Mouse (Mus musculus): ENCODE measurements around the gene Sec16b. TPM values are rescaled to one million over a fixed set of nuclear protein-coding genes. Genes with fewer than 3 reads are reported as not detected.
A peak's percentile ranks its signal among the peaks of the same experiment; 100 is the strongest.

The Sec16b gene
- polyA plus RNA-seq, 1 experiment from 2014 or later: 0.34 TPM

DNA sequence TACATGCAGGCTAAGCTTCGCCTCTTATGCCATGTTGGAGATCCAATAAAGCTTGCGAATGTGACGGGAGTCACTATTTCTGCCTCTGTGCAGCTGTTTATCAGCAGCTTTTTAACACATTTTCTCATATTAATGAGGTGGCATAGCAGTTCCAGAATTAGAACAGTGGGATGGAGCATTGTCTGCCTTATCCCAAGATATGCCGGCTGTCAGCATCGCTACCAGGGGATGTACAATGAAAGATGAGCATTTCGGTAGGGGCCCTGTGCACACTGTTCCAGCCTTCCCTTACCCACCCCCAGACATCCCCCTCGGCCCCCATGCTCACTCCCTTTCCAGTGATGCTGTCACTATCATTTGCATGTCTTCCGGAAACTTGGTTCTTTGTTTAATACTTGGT lies 71.8 kb downstream of the Sec16b start:
- Histone ChIP-seq H3K4me2 (no peak overlapping the region), H3K36me3 (replicated peaks) (no peaks in the 10 kb centered on the region), H3K27ac (no peak overlapping the region), H3K4me1 (no peaks in the 10 kb centered on the region), H3K9me3 (no peaks in the 10 kb centered on the region), H3K9ac (no peak overlapping the region), H3K4me3 (no peak overlapping the region), H3K27me3 (replicated peaks) (no peaks in the 10 kb centered on the region)
- no peak for ATAC-seq (replicated peaks)
- WGBS: 87% methylated on average over 8 of the region's 8 CpGs

DNA sequence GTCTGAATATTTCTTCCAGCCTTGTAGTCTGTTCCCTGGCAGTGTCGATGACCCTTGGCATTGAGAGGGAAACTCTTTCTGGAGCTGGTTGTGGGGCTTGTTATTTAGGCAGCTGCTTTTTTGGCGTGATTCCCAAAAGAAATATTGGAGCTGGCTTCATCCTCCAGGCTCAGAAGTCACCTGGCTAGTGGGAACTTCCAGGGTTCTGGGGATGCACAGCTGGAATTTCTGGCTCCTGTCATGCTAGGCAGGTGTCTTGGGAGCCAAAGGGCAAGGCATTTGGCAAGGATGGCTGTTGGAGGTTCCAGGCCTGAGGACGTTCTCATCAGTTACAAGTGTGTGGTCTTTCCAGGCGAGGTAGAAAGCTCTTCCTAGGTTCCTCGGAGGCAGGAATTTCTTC lies 80.0 kb downstream of the Sec16b start:
- H3K4me1 ChIP-seq: peaks cover under 1% of the 10 kb centered on the region
- H3K4me2 ChIP-seq: no peak overlapping the region
- no peak overlapping the region for H3K27ac ChIP-seq
- no peaks in the 10 kb centered on the region for H3K36me3 ChIP-seq (replicated peaks)
- H3K4me3 ChIP-seq: no peak overlapping the region
- 81% methylated on average over 5 of the region's 5 CpGs for WGBS
- no peaks in the 10 kb centered on the region for H3K27me3 ChIP-seq (replicated peaks)
- no peak for ATAC-seq (replicated peaks)
- no peaks in the 10 kb centered on the region for H3K9me3 ChIP-seq
- no peak overlapping the region for H3K9ac ChIP-seq

GRCm38 (mm10) chr1:157592039-157592438 lies 85.5 kb downstream of the Sec16b start:
- no peak overlapping the region for H3K4me3 ChIP-seq
- peaks cover 17% of the 10 kb centered on the region for H3K4me1 ChIP-seq
- H3K9ac ChIP-seq: no peak overlapping the region
- H3K4me2 ChIP-seq: no peak overlapping the region
- ATAC-seq (replicated peaks): peak; percentile 73; the same call in 1 of the 2 replicates
- no peak overlapping the region; the same call in 1 of the 2 replicates for H3K27ac ChIP-seq
- H3K9me3 ChIP-seq: no peaks in the 10 kb centered on the region
- 28% methylated on average over 2 of the region's 2 CpGs for WGBS
- H3K27me3 ChIP-seq (replicated peaks): no peaks in the 10 kb centered on the region
- no peaks in the 10 kb centered on the region for H3K36me3 ChIP-seq (replicated peaks)

GRCm38 (mm10) chr1:157594561-157594960 lies 88.0 kb downstream of the Sec16b start:
- no peak for ATAC-seq (replicated peaks)
- Histone ChIP-seq H3K4me1 (peaks cover 17% of the 10 kb centered on the region), H3K4me3 (no peak overlapping the region), H3K36me3 (replicated peaks) (no peaks in the 10 kb centered on the region), H3K4me2 (no peak overlapping the region), H3K27me3 (replicated peaks) (no peaks in the 10 kb centered on the region), H3K9ac (no peak overlapping the region), H3K9me3 (no peaks in the 10 kb centered on the region), H3K27ac (no peak overlapping the region)
- 67% methylated on average over 5 of the region's 5 CpGs for WGBS

GRCm38 (mm10) chr1:157595165-157595564 lies 88.6 kb downstream of the Sec16b start:
- no peaks in the 10 kb centered on the region for H3K9me3 ChIP-seq
- H3K27ac ChIP-seq: no peak overlapping the region
- peak; percentile 39 for ATAC-seq (replicated peaks)
- no peaks in the 10 kb centered on the region for H3K36me3 ChIP-seq (replicated peaks)
- H3K9ac ChIP-seq: no peak overlapping the region
- H3K27me3 ChIP-seq (replicated peaks): no peaks in the 10 kb centered on the region
- peaks cover 17% of the 10 kb centered on the region for H3K4me1 ChIP-seq
- WGBS: 31% methylated on average over 9 of the region's 9 CpGs
- H3K4me2 ChIP-seq: no peak overlapping the region
- H3K4me3 ChIP-seq: no peak overlapping the region

DNA sequence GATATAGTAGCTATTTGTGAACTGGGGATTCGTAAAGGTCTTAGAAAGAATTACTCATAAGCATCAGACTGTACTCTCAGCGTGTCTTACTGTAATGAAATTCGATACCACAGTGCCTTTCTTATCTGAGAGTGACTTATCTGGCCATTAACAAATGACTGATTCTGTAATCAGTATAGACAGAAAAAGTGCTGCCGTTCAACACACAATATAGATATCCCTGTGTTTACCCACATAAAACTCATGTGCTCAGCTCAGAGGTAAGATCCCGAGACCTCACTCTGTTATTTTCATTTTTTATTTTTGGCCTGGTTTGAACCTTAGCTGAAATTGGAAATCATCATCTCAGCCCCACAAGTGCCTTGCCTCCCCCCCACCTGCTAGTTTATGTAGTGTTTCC lies 98.0 kb downstream of the Sec16b start:
- WGBS: 74% methylated on average over 5 of the region's 5 CpGs
- no peak overlapping the region for H3K9ac ChIP-seq
- no peak overlapping the region for H3K27ac ChIP-seq
- H3K4me2 ChIP-seq: no peak overlapping the region
- H3K9me3 ChIP-seq: no peaks in the 10 kb centered on the region
- no peak for ATAC-seq (replicated peaks)
- H3K36me3 ChIP-seq (replicated peaks): no peaks in the 10 kb centered on the region
- H3K4me3 ChIP-seq: no peak overlapping the region
- H3K4me1 ChIP-seq: 0 out of 2 replicates have a peak, but pooled peaks cover 5% of the 10 kb centered on the region
- H3K27me3 ChIP-seq (replicated peaks): no peaks in the 10 kb centered on the region

Other genes with a start within 250 kb of the Sec16b start
- gene Rasal2, start 94.1 kb upstream of the Sec16b start, polyA plus RNA-seq (2015; fragmentation: Nextera tagmentation; extraction: Ambion mirVana): 50.4 and 58.7 TPM in 2 replicates
- gene Cryzl2, start 48.2 kb upstream of the Sec16b start, polyA plus RNA-seq (2015; fragmentation: Nextera tagmentation; extraction: Ambion mirVana): 5.3 and 7.9 TPM in 2 replicates

Data from midbrain, embryonic 15.5 days (tissue).